Mouse (Mus musculus) c-Kit-positive CD71-positive TER-119-negative erythroid progenitor cells, embryonic 14.5 days (primary cell): ENCODE results near the gene Olfr593.
"Not testable (repeated sequence)": the region's sequence is repeated elsewhere in the genome, so short reads cannot be mapped to it uniquely, and the experiment has no call there.

Experiments
- DNase-seq: peaks from one replicate; pipeline ENCODE4 v3.0.0-alpha.2; 2013; ENCODE audit warnings: low read depth

Gene Olfr593

DNA sequence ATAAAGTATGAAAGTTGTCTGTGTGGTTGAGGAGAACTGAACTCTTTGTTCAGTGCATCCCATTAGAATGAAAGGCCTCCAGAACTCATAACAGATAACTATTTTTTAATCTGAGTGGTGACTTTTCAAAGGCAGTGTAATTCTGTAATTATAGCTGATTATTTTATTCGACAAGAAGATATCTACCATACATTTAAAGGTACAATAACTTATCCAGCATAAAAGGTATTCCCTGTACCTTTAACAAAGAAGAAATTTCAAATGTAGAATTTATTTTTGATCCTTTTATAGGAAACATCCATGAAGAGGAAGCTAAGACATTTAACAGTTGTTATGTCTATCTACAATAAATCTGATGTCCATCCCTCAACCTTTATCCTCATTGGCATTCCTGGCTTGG is at the start of gene Olfr593:
Gene Olfr593 (plus strand): TSS at position 301 of the 400 bp plus-strand sequence.
- no peak for DNase-seq

DNA sequence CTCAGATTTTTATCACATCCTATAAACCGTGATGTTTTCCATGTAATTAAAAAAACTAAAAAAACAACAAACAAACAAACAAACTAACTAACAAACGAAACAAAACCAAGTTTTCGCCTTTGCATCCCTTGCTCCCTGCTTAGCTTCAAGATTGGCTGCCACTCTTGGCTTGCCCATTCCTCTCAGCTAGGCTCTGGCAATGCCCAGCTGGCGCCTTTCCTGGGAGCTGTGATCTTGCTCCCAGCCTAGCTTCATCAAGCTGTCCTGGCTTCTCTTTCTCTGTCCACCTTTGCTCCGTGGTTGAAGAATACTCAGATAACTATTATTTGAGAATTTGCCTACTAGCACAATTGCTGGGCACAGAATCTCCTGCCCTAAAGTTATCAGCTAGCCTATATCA is 42.0 kb upstream of the Olfr593 start:
- no peak for DNase-seq

DNA sequence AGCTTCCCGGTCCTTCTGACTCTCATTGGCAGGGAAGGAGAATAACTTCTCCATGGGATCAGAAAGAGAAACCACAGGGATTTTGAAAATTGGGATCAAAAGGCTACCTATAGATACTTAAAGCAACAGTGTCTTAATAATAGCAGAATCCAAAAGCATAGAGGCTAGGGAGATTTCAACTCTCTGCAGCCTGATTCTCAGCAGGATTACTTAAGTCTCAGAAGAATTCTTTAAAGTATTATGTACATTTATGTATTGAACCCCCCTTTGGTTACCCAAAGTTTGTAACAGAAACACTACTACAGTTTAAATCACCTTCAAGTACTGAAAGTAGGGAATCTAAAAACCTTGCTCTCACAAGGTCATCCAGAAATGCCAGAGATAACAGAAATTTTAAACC is 33.4 kb upstream of the Olfr593 start, which contains the start of gene Olfr591:
Gene Olfr591 (minus strand): TSS at position 101 of the 400 bp plus-strand sequence.
- DNase-seq: no peak

DNA sequence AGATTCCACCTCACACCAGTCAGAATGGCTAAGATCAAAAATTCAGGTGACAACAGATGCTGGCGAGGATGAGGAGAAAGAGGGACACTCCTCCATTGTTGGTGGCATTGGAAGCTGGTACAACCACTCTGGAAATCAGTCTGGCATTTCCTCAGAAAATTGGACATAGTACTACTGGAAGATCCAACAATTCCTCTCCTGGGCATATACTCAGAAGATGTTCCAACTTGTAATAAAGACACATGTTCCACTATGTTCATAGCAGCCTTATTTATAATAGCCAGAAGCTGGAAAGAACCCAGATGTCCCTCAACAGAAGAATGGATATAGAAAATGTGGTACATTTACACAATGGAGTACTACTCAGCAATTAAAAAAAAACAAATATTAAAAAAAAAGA is 27.2 kb upstream of the Olfr593 start, which contains the start of gene Olfr592:
Gene Olfr592 (plus strand): TSS at position 301 of the 400 bp plus-strand sequence.
- not testable (repeated sequence) for DNase-seq

DNA sequence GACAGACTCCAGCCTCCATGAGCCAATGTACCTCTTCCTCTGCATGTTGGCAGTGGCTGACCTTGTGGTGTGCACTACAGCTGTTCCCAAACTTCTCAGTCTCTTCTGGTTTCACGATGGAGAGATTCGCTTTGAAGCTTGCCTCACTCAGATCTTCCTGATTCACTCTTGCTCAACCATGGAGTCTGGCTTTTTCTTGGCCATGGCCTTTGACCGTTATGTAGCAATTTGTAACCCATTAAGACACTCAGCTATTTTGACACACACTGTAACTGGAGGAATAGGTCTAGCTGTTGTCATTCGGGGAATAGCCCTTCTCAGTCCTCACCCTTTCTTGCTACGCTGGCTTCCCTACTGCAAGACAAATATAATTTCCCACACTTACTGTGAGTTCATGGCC is 388 bp downstream of the Olfr593 start:
- DNase-seq: not testable (repeated sequence)

DNA sequence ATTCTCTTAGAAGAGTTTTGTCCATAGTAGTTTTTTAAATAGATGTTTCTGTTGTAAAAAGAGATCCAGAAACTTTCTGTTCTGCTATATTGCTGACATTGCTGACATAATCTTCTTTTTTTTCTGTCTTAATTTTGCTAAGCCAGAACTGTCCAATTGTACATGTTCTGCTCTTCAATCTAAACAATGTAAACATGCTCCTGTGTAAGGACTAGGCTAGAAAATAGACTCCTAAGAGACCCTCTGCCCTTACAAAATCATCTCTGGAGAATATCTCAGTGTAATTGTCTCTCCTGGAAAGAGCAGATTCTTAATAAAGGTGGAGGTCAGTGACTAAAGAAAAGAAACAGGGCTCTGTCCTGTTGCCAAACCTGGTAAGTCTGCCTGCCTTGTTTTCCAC is 5.0 kb downstream of the Olfr593 start, which contains the start of gene Olfr594:
Gene Olfr594 (plus strand): TSS at position 301 of the 400 bp plus-strand sequence.
- no peak for DNase-seq

DNA sequence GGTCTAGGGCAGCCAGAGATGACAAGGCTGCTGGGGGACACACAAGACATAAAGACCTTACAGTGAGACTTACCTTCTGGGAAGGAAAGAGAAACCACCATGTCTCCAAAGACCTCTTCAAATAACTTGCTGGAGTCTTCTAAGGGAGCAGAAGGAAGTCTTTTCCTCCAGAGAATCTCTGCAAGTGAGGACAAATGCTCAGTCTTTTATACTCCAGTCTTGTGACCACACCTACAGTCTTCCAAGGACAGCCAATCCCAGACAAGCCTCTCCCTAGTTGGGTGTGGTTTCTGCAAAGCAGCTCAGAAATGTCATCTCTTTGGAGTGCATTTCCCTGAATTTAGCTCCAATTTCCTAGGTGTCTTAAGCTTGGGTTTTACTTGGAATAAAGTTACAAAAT is 40.7 kb downstream of the Olfr593 start, which contains the start of gene Usp17ld:
Gene Usp17ld (minus strand): TSS at position 101 of the 400 bp plus-strand sequence.
- not testable (repeated sequence) for DNase-seq
